ENCODE assay signal across 11 mouse cellular contexts in the genomic region with DNA sequence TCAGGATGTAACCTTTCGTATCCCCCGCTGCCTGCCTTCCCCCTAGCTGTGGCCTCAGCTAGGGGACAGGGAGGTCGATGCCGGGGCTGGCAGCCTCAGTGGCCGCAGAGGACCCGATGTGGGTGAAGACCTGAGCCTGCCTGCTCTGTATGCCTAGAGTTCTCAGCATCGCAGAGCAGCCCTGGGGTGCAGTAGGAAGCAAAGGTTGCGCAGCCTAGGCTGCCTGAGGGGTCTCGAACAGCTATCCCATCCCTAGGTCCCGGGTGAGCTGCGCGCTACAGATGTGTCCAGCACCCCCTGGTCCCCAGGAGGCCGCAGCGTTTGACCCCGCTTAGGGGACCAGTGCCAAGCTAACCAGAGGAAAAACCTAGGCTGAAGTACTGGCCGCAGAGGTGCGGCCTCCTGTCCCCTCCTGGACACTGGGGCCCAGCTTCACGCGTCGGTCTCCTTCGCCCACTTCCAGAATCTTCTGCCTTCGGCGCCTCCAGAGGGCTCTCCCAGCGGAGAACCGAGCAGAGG. TPM values are rescaled to one million over a fixed set of nuclear protein-coding genes. Genes with fewer than 3 reads are reported as not detected.
A peak's percentile ranks its signal among the peaks of the same experiment; 100 is the strongest.
DNase-seq lines count a peak whose midpoint lies in the region; ATAC-seq and TF ChIP-seq lines count a peak whose summit lies in the region.
"Had no signal": no experiment of that assay in that cellular context is flagged by ENCODE, and none has a peak within 500 bp of the region (broad histone marks: within the 10 kb centered on the region; RNA-seq: fewer than 3 reads in every experiment).

No protein-coding gene starts in this region.

- no peak overlapping the region for H3K9ac ChIP-seq in heart, embryonic 11.5 days (ENCODE audit: low read depth, low read length)
- H3K9ac ChIP-seq in hindbrain, embryonic 12.5 days = 0 out of 2 replicates have a peak overlapping the region, but pooled peaks have one; percentile 37
- H3K9ac ChIP-seq in midbrain, embryonic 13.5 days (replicated peaks) = peak overlapping the region; percentile 26
- H3K9ac ChIP-seq: limb, embryonic 13.5 days had no signal

- TF ChIP-seq CTCF in brain, embryonic 14.5 days (IDR thresholded peaks at IDR 0.05; ENCODE audit: borderline replicate concordance, extremely low read depth, insufficient read depth, insufficient read length) = no peak

- DNase-seq in heart, embryonic 10.5 days (ENCODE audit: low spot score) = peak; percentile 71
- peak; percentile 9 for DNase-seq in brain, embryonic 14.5 days (ENCODE audit: low read depth)
- no peak for DNase-seq in adrenal gland, adult 18-20 months (ENCODE audit: low spot score in 2 of 2)
- DNase-seq in thymus, postnatal 4 days = no peak
- DNase-seq in thymus, postnatal 25 days = no peak
- DNase-seq: gastrocnemius, adult 2 months; heart, postnatal 14 days had no signal

- TF ChIP-seq POLR2A in brain, embryonic 14.5 days (IDR thresholded peaks at IDR 0.05; ENCODE audit: borderline replicate concordance, extremely low read depth, insufficient read depth, insufficient read length, poor library complexity, severe bottlenecking) = no peak

- WGBS in heart, embryonic 10.5 days = 2% methylated on average over 25 of the region's 25 CpGs
- WGBS in heart, embryonic 11.5 days (ENCODE audit: insufficient replicate concordance) = 1% methylated on average over 25 of the region's 25 CpGs
- WGBS in hindbrain, embryonic 12.5 days = under 1% methylated on average over 25 of the region's 25 CpGs
- WGBS in midbrain, embryonic 13.5 days = 0% methylated on average over 25 of the region's 25 CpGs

- peaks cover 100% of the 10 kb centered on the region for H3K27me3 ChIP-seq in heart, embryonic 10.5 days (ENCODE audit: insufficient read depth, poor library complexity, severe bottlenecking)
- peaks cover 90% of the 10 kb centered on the region for H3K27me3 ChIP-seq in heart, embryonic 11.5 days (ENCODE audit: control insufficient read depth, insufficient read depth, low read length)
- H3K27me3 ChIP-seq in hindbrain, embryonic 12.5 days = peaks cover 95% of the 10 kb centered on the region
- H3K27me3 ChIP-seq in midbrain, embryonic 13.5 days = peaks cover 93% of the 10 kb centered on the region

- no peak overlapping the region for H3K4me3 ChIP-seq in heart, embryonic 10.5 days
- H3K4me3 ChIP-seq in heart, embryonic 11.5 days (ENCODE audit: low read depth, low read length) = no peak overlapping the region
- H3K4me3 ChIP-seq in hindbrain, embryonic 12.5 days = no peak overlapping the region
- peak overlapping the region; percentile 2 for H3K4me3 ChIP-seq in midbrain, embryonic 13.5 days (replicated peaks)
- H3K4me3 ChIP-seq: gastrocnemius, adult 2 months; limb, embryonic 13.5 days had no signal

- H3K27ac ChIP-seq in heart, embryonic 10.5 days = 0 out of 2 replicates have a peak overlapping the region, but pooled peaks have one; percentile 4
- H3K27ac ChIP-seq in heart, embryonic 11.5 days (ENCODE audit: low read depth, low read length) = no peak overlapping the region
- peak overlapping the region; percentile 13; the same call in 1 of the 2 replicates for H3K27ac ChIP-seq in hindbrain, embryonic 12.5 days
- H3K27ac ChIP-seq in midbrain, embryonic 13.5 days = peak overlapping the region; percentile 40
- H3K27ac ChIP-seq: gastrocnemius, adult 2 months; limb, embryonic 13.5 days had no signal

- H3K4me2 ChIP-seq in heart, embryonic 11.5 days = no peak overlapping the region
- peak overlapping the region; percentile 16 for H3K4me2 ChIP-seq in hindbrain, embryonic 12.5 days (replicated peaks)
- H3K4me2 ChIP-seq in midbrain, embryonic 13.5 days (replicated peaks) = peak overlapping the region; percentile 19
- H3K4me2 ChIP-seq: limb, embryonic 13.5 days had no signal

- H3K36me3 ChIP-seq in heart, embryonic 10.5 days = no peaks in the 10 kb centered on the region
- H3K36me3 ChIP-seq in heart, embryonic 11.5 days (ENCODE audit: control insufficient read depth, insufficient read depth, low read length) = no peaks in the 10 kb centered on the region
- no peaks in the 10 kb centered on the region for H3K36me3 ChIP-seq in hindbrain, embryonic 12.5 days
- no peaks in the 10 kb centered on the region for H3K36me3 ChIP-seq in midbrain, embryonic 13.5 days
- H3K36me3 ChIP-seq: limb, embryonic 13.5 days had no signal

- no peak for ATAC-seq in heart, embryonic 11.5 days (replicated peaks; ENCODE audit: insufficient number of reproducible peaks, low FRiP score, low TSS enrichment)
- ATAC-seq in hindbrain, embryonic 12.5 days (ENCODE audit: low FRiP score) = no peak
- peak; percentile 38; the same call in 1 of the 2 replicates for ATAC-seq in midbrain, embryonic 13.5 days

- peaks cover 12% of the 10 kb centered on the region for H3K4me1 ChIP-seq in heart, embryonic 10.5 days
- H3K4me1 ChIP-seq in heart, embryonic 11.5 days (ENCODE audit: control insufficient read depth, insufficient read depth, low read length) = peaks cover 2% of the 10 kb centered on the region
- H3K4me1 ChIP-seq in hindbrain, embryonic 12.5 days = peaks cover 17% of the 10 kb centered on the region
- H3K4me1 ChIP-seq in midbrain, embryonic 13.5 days (replicated peaks) = peaks cover 16% of the 10 kb centered on the region

- no peaks in the 10 kb centered on the region for H3K9me3 ChIP-seq in heart, embryonic 10.5 days
- H3K9me3 ChIP-seq in heart, embryonic 11.5 days (replicated peaks; ENCODE audit: control insufficient read depth, low read length) = no peaks in the 10 kb centered on the region
- H3K9me3 ChIP-seq in hindbrain, embryonic 12.5 days (replicated peaks) = no peaks in the 10 kb centered on the region
- no peaks in the 10 kb centered on the region for H3K9me3 ChIP-seq in midbrain, embryonic 13.5 days
- H3K9me3 ChIP-seq: limb, embryonic 13.5 days had no signal

RNA-seq across cellular contexts. Expression of gene Onecut1, which starts 7.6 kb away (rescaled TPM):
- 0.10 and 1.9 TPM in 2 replicates for polyA plus RNA-seq in heart, embryonic 10.5 days (2016; fragmentation: Nextera tagmentation; extraction: Ambion mirVana)
- 0.10 TPM in 1 of 2 replicates, not detected in the other for polyA plus RNA-seq in heart, embryonic 11.5 days (2014; fragmentation: Nextera tagmentation; extraction: Ambion mirVana)
- polyA plus RNA-seq in brain, embryonic 14.5 days (2012; rRNA removed) = 2.2 and 5.8 TPM in 2 replicates
- 9.3 and 11.7 TPM in 2 replicates for polyA plus RNA-seq in hindbrain, embryonic 12.5 days (2016; fragmentation: Nextera tagmentation; extraction: Ambion mirVana)
- 10.4 and 10.7 TPM in 2 replicates for polyA plus RNA-seq in midbrain, embryonic 13.5 days (2015; fragmentation: Nextera tagmentation; extraction: Ambion mirVana)
- not detected for total RNA-seq in adrenal gland, adult 18-20 months (2021)
- total RNA-seq: gastrocnemius, adult 2 months; heart, postnatal 14 days had no signal

Comparison
In these comparisons a context has a peak if more than half of its experiments do, and no peak if none do; other contexts are left out.
1. DNase-seq: peak in heart, embryonic 10.5 days (single experiment) and brain, embryonic 14.5 days (single experiment); none in adrenal gland, adult 18-20 months (0 of 2), thymus, postnatal 4 days (single experiment) and thymus, postnatal 25 days (single experiment).